Mouse (Mus musculus): Measurements from ENCODE around the gene Zfp202. TPM values are rescaled to one million over a fixed set of nuclear protein-coding genes. Genes with fewer than 3 reads are reported as not detected.
"Not testable (repeated sequence)": the region's sequence is repeated elsewhere in the genome, so short reads cannot be mapped to it uniquely, and the experiment has no call there.

Gene Zfp202
- 0.98 and 1.3 TPM in 2 replicates for total RNA-seq (2017)

GRCm38 (mm10) chr9:40192098-40193038 lies at the start of gene Zfp202:
Gene Zfp202 (plus strand): TSS chr9:40192316.
- ATAC-seq (ENCODE audit: extremely low read depth, insufficient number of reproducible peaks, low FRiP score, poor library complexity, severe bottlenecking), result peak; percentile 60

- ATAC-seq (ENCODE audit: extremely low read depth, insufficient number of reproducible peaks, low FRiP score, poor library complexity, severe bottlenecking), result no peak
Measured at GRCm38 (mm10) chr9:40155118-40155644, 36.9 kb upstream of the Zfp202 start.

- ATAC-seq (ENCODE audit: extremely low read depth, insufficient number of reproducible peaks, low FRiP score, poor library complexity, severe bottlenecking), result no peak
Measured at GRCm38 (mm10) chr9:40166446-40166845, 25.7 kb upstream of the Zfp202 start.

GRCm38 (mm10) chr9:40177017-40177416 lies 15.1 kb upstream of the Zfp202 start:
- no peak for ATAC-seq (ENCODE audit: extremely low read depth, insufficient number of reproducible peaks, low FRiP score, poor library complexity, severe bottlenecking)

- ATAC-seq (ENCODE audit: extremely low read depth, insufficient number of reproducible peaks, low FRiP score, poor library complexity, severe bottlenecking), result no peak
Measured at GRCm38 (mm10) chr9:40180620-40181019, 11.5 kb upstream of the Zfp202 start, which contains the start of gene Olfr986. Gene Olfr986 (plus strand): TSS chr9:40180920.

- not testable (repeated sequence) for ATAC-seq (ENCODE audit: extremely low read depth, insufficient number of reproducible peaks, low FRiP score, poor library complexity, severe bottlenecking)
Measured at GRCm38 (mm10) chr9:40185166-40185565, 7.0 kb upstream of the Zfp202 start.

- ATAC-seq (ENCODE audit: extremely low read depth, insufficient number of reproducible peaks, low FRiP score, poor library complexity, severe bottlenecking), result no peak
Measured at GRCm38 (mm10) chr9:40191086-40191876, 835 bp upstream of the Zfp202 start.

GRCm38 (mm10) chr9:40195981-40196380 lies 3.9 kb downstream of the Zfp202 start:
- no peak for ATAC-seq (ENCODE audit: extremely low read depth, insufficient number of reproducible peaks, low FRiP score, poor library complexity, severe bottlenecking)

GRCm38 (mm10) chr9:40206546-40206950 lies 14.4 kb downstream of the Zfp202 start:
- ATAC-seq (ENCODE audit: extremely low read depth, insufficient number of reproducible peaks, low FRiP score, poor library complexity, severe bottlenecking), result no peak

- no peak for ATAC-seq (ENCODE audit: extremely low read depth, insufficient number of reproducible peaks, low FRiP score, poor library complexity, severe bottlenecking)
Measured at GRCm38 (mm10) chr9:40210744-40211143, 18.6 kb downstream of the Zfp202 start.

- ATAC-seq (ENCODE audit: extremely low read depth, insufficient number of reproducible peaks, low FRiP score, poor library complexity, severe bottlenecking), result no peak
Measured at GRCm38 (mm10) chr9:40214058-40214457, 21.9 kb downstream of the Zfp202 start.

GRCm38 (mm10) chr9:40216651-40217050 lies 24.5 kb downstream of the Zfp202 start:
- no peak for ATAC-seq (ENCODE audit: extremely low read depth, insufficient number of reproducible peaks, low FRiP score, poor library complexity, severe bottlenecking)

- ATAC-seq (ENCODE audit: extremely low read depth, insufficient number of reproducible peaks, low FRiP score, poor library complexity, severe bottlenecking), result no peak
Measured at GRCm38 (mm10) chr9:40224289-40224688, 32.2 kb downstream of the Zfp202 start.

GRCm38 (mm10) chr9:40227874-40228789 lies 36.0 kb downstream of the Zfp202 start:
- no peak for ATAC-seq (ENCODE audit: extremely low read depth, insufficient number of reproducible peaks, low FRiP score, poor library complexity, severe bottlenecking)

GRCm38 (mm10) chr9:40228804-40229331 lies 36.8 kb downstream of the Zfp202 start:
- ATAC-seq (ENCODE audit: extremely low read depth, insufficient number of reproducible peaks, low FRiP score, poor library complexity, severe bottlenecking), result no peak

GRCm38 (mm10) chr9:40229479-40229878 lies 37.4 kb downstream of the Zfp202 start:
- no peak for ATAC-seq (ENCODE audit: extremely low read depth, insufficient number of reproducible peaks, low FRiP score, poor library complexity, severe bottlenecking)

- no peak for ATAC-seq (ENCODE audit: extremely low read depth, insufficient number of reproducible peaks, low FRiP score, poor library complexity, severe bottlenecking)
Measured at GRCm38 (mm10) chr9:40231019-40231418, 38.9 kb downstream of the Zfp202 start.

Measured in neutrophil, adult 5-6 weeks (primary cell).